Mouse (Mus musculus) R1 (cell line): Measurements from ENCODE around the gene Gna11.
A peak's percentile ranks its signal among the peaks of the same experiment; 100 is the strongest.

ENCODE experiments used
- DNase-seq: peaks from one replicate; pipeline ENCODE4 v3.0.0-alpha.2; 2018; ENCODE audit warnings: low read depth, low spot score

Gene Gna11

GRCm38 (mm10) chr10:81565257-81566228, 20.6 kb upstream of the Gna11 start:
- no peak for DNase-seq

GRCm38 (mm10) chr10:81564734-81565133, 19.7 kb upstream of the Gna11 start:
- peak; percentile 83 for DNase-seq

- peak; percentile 67 for DNase-seq
These were observed 19.2 kb upstream of the Gna11 start for GRCm38 (mm10) chr10:81564216-81564615.

- no peak for DNase-seq
These were observed 18.5 kb upstream of the Gna11 start for GRCm38 (mm10) chr10:81563481-81563880.

- no peak for DNase-seq
These were observed 17.4 kb upstream of the Gna11 start for GRCm38 (mm10) chr10:81562411-81562810.

- DNase-seq = peak; percentile 84
These were observed 15.9 kb upstream of the Gna11 start for GRCm38 (mm10) chr10:81560719-81561459.

GRCm38 (mm10) chr10:81559627-81560539, 14.9 kb upstream of the Gna11 start:
- no peak for DNase-seq

- peak; percentile 61 for DNase-seq
These were observed 14.2 kb upstream of the Gna11 start, which contains the start of gene Aes for GRCm38 (mm10) chr10:81559163-81559626. Gene Aes, plus strand, starts transcription at chr10:81559488.

- no peak for DNase-seq
These were observed 12.5 kb upstream of the Gna11 start for GRCm38 (mm10) chr10:81557491-81557890.

- DNase-seq = peak; percentile 78
These were observed 11.3 kb upstream of the Gna11 start for GRCm38 (mm10) chr10:81556282-81556681.

GRCm38 (mm10) chr10:81553807-81554755, 9.1 kb upstream of the Gna11 start:
- DNase-seq = peak; percentile 51

GRCm38 (mm10) chr10:81553232-81553631, 8.2 kb upstream of the Gna11 start:
- DNase-seq = peak; percentile 89

GRCm38 (mm10) chr10:81551597-81552102, 6.7 kb upstream of the Gna11 start:
- peak; percentile 81 for DNase-seq

- DNase-seq = peak; percentile 81
These were observed 5.3 kb upstream of the Gna11 start for GRCm38 (mm10) chr10:81550257-81550656.

- DNase-seq = no peak
These were observed 4.0 kb upstream of the Gna11 start for GRCm38 (mm10) chr10:81548944-81549343.

GRCm38 (mm10) chr10:81546788-81547571, 2.0 kb upstream of the Gna11 start:
- DNase-seq = no peak

GRCm38 (mm10) chr10:81546332-81546731, 1.3 kb upstream of the Gna11 start:
- no peak for DNase-seq

GRCm38 (mm10) chr10:81544296-81545160, 462 bp downstream of the Gna11 start:
- DNase-seq = peak; percentile 56
